Mouse (Mus musculus): ENCODE measurements around the gene Zfp804b. TPM values are rescaled to one million over a fixed set of nuclear protein-coding genes. Genes with fewer than 3 reads are reported as not detected.

Gene Zfp804b
- not detected for polyA plus RNA-seq (2017; shearing (Covaris generic))

DNA sequence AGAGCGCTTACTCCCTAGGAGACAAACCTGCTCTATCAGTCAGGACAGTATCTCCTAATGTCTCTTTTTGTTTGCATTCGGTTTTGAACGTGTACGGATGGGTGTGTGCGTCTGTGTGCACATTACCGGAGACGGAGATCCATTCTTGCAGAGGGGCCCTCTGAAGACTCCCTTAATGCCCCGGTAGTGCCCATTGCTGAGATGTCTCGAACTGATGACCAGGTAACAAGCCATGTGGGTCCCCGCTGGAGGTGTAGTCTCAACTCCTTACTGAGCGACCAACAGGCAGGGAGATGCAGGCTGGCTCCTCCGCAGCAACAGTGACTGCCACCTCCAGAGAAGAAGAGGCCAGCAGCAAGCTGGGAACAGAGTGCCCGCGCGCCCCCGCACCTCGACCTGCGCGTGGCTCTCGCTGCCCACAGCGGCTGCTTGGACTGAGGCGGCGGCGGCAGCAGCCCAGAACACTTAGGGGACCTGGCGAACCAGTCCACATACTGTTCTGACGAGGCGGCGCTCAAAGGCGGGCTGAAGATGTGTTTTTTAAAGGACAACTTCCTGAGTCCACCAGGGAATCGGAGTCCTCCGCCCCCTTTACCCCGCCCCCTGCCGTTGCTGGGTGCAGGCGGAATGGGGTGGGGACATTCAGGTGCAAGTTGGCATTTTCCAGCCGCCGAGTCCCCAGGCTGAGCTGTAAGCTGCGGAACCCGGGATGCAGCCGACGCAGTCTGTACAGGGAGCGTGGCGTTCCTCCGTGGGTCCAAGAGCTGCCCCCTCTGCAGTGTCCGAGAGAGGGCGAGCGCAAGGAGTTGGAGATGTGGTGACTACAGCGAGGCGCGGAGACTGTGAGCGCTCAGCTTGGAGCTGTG, at the start of gene Zfp804b:
Zfp804b (minus strand) TSS at position 612 of the 866 bp plus-strand sequence.

GRCm38 (mm10) chr5:7303819-7304218, 40.7 kb downstream of the Zfp804b start, which contains the start of gene Tex47:
TSS of gene Tex47 (plus strand) at chr5:7304119.

Other genes starting within 250 kb of the Zfp804b start
- gene Tex47, start 40.6 kb downstream of the Zfp804b start, polyA plus RNA-seq (2017; shearing (Covaris generic)): not detected